Mouse (Mus musculus): ENCODE results near the gene Vgll4. TPM values are rescaled to one million over a fixed set of nuclear protein-coding genes. Genes with fewer than 3 reads are reported as not detected.

Gene Vgll4
- polyA plus RNA-seq, 1 experiment from 2014 or later: 76.8 TPM

- Histone ChIP-seq H3K4me1 (ENCODE audit: control insufficient read depth, insufficient read depth, low read length) (peaks cover 15% of the 10 kb centered on the region; the same call in 1 of the 2 replicates), H3K4me3 (ENCODE audit: low read depth, low read length) (no peak overlapping the region), H3K36me3 (ENCODE audit: control insufficient read depth, insufficient read depth, low read length) (no peaks in the 10 kb centered on the region), H3K27me3 (replicated peaks; ENCODE audit: control insufficient read depth, insufficient read depth, low read length) (no peaks in the 10 kb centered on the region), H3K27ac (replicated peaks; ENCODE audit: low read depth, low read length) (no peak overlapping the region), H3K9me3 (ENCODE audit: control insufficient read depth, low read length) (no peaks in the 10 kb centered on the region), H3K9ac (ENCODE audit: low read depth, low read length) (no peak overlapping the region), H3K4me2 (ENCODE audit: low read depth, low read length) (no peak overlapping the region)
- 67% methylated on average over 4 of the region's 4 CpGs for WGBS
- no peak for ATAC-seq (ENCODE audit: low read depth)
- no peak for DNase-seq (ENCODE audit: low spot score)
These were observed 22.1 kb upstream of the Vgll4 start for GRCm38 (mm10) chr6:114991909-114992308.

DNA sequence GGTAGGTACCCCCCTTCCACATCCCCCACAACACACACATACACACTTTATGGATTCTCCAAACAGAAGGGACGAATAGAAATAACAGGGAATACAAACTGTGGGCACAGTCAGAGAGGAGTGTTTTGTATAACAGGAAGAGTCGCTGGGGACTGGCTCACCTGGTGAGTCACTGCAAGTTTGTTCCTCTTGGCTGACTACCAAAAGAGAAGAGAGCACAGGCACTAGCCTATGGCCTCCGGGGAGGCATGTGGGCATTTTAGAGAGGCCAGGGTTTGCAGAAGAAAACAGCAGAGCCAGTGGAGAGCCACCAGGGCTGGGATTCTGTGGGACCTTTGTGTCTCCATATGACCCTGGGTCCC, 18.8 kb upstream of the Vgll4 start:
- Histone ChIP-seq H3K27ac (replicated peaks; ENCODE audit: low read depth, low read length) (peak overlapping the region; percentile 84), H3K4me1 (ENCODE audit: control insufficient read depth, insufficient read depth, low read length) (peaks cover 15% of the 10 kb centered on the region; the same call in 1 of the 2 replicates), H3K4me3 (ENCODE audit: low read depth, low read length) (no peak overlapping the region), H3K27me3 (replicated peaks; ENCODE audit: control insufficient read depth, insufficient read depth, low read length) (no peaks in the 10 kb centered on the region), H3K4me2 (ENCODE audit: low read depth, low read length) (no peak overlapping the region), H3K36me3 (ENCODE audit: control insufficient read depth, insufficient read depth, low read length) (no peaks in the 10 kb centered on the region), H3K9ac (ENCODE audit: low read depth, low read length) (no peak overlapping the region), H3K9me3 (ENCODE audit: control insufficient read depth, low read length) (no peaks in the 10 kb centered on the region)
- 53% methylated on average over 3 of the region's 3 CpGs for WGBS
- ATAC-seq (ENCODE audit: low read depth): peak; percentile 79
- DNase-seq (ENCODE audit: low spot score): peak; percentile 90

- Histone ChIP-seq H3K27me3 (replicated peaks; ENCODE audit: control insufficient read depth, insufficient read depth, low read length) (no peaks in the 10 kb centered on the region), H3K36me3 (ENCODE audit: control insufficient read depth, insufficient read depth, low read length) (no peaks in the 10 kb centered on the region), H3K4me2 (ENCODE audit: low read depth, low read length) (no peak overlapping the region), H3K9ac (ENCODE audit: low read depth, low read length) (no peak overlapping the region), H3K9me3 (ENCODE audit: control insufficient read depth, low read length) (no peaks in the 10 kb centered on the region), H3K27ac (replicated peaks; ENCODE audit: low read depth, low read length) (peak overlapping the region; percentile 84), H3K4me1 (ENCODE audit: control insufficient read depth, insufficient read depth, low read length) (peaks cover 13% of the 10 kb centered on the region; the same call in 1 of the 2 replicates), H3K4me3 (ENCODE audit: low read depth, low read length) (no peak overlapping the region)
- peak; percentile 90 for DNase-seq (ENCODE audit: low spot score)
- ATAC-seq (ENCODE audit: low read depth): peak; percentile 91
- WGBS: 45% methylated on average over 7 of the region's 7 CpGs
These were observed 18.3 kb upstream of the Vgll4 start for GRCm38 (mm10) chr6:114987966-114988618.

DNA sequence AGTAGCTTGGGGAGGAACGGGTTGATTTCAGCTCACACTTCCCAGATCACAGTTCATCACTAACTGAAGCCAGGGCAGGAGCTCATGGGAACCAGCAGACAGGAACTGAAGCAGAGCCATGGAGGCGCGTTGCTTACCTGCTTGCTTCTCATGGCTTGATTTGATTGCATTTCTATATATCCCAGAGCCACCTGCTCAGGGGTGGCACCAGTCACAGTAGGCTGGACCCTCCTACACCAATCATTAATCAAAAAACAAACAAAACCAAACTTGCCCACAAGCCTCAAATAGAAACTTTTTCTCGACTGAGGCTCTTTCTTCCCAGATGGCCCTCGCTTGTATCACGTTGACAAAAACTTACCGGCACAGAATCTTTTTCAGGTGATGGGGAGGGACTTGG, 12.9 kb upstream of the Vgll4 start:
- Histone ChIP-seq H3K27me3 (replicated peaks; ENCODE audit: control insufficient read depth, insufficient read depth, low read length) (no peaks in the 10 kb centered on the region), H3K4me3 (ENCODE audit: low read depth, low read length) (no peak overlapping the region), H3K27ac (replicated peaks; ENCODE audit: low read depth, low read length) (no peak overlapping the region), H3K4me1 (ENCODE audit: control insufficient read depth, insufficient read depth, low read length) (no peaks in the 10 kb centered on the region; the same call in 1 of the 2 replicates), H3K36me3 (ENCODE audit: control insufficient read depth, insufficient read depth, low read length) (no peaks in the 10 kb centered on the region), H3K9ac (ENCODE audit: low read depth, low read length) (no peak overlapping the region), H3K4me2 (ENCODE audit: low read depth, low read length) (no peak overlapping the region), H3K9me3 (ENCODE audit: control insufficient read depth, low read length) (no peaks in the 10 kb centered on the region)
- 78% methylated on average over 7 of the region's 7 CpGs for WGBS
- ATAC-seq (ENCODE audit: low read depth) (no peak), DNase-seq (ENCODE audit: low spot score) (no peak)

DNA sequence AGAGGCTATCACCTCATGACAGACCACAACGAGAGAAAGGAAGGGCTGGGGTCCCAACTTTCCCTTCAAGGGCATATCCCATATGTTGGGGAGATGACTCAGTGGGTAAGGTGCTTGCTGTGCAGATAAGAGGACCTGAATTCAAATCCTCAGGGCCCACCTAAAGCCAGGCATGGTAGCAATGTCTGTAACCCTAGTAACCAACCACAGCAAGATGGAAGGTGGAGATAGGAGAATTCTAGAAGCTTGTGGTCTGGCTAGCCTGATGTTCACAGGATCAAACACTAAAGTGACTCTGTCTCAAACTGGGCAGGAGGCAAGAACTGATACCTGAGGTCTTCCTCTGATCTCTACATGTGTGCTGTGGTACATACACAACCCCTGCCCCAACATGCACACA, 9.9 kb upstream of the Vgll4 start:
- ATAC-seq (ENCODE audit: low read depth) (no peak), DNase-seq (ENCODE audit: low spot score) (no peak)
- Histone ChIP-seq H3K9ac (ENCODE audit: low read depth, low read length) (no peak overlapping the region), H3K4me3 (ENCODE audit: low read depth, low read length) (no peak overlapping the region), H3K4me2 (ENCODE audit: low read depth, low read length) (no peak overlapping the region), H3K4me1 (ENCODE audit: control insufficient read depth, insufficient read depth, low read length) (peaks cover 5% of the 10 kb centered on the region; the same call in 1 of the 2 replicates), H3K36me3 (ENCODE audit: control insufficient read depth, insufficient read depth, low read length) (no peaks in the 10 kb centered on the region), H3K27me3 (replicated peaks; ENCODE audit: control insufficient read depth, insufficient read depth, low read length) (no peaks in the 10 kb centered on the region), H3K9me3 (ENCODE audit: control insufficient read depth, low read length) (no peaks in the 10 kb centered on the region), H3K27ac (replicated peaks; ENCODE audit: low read depth, low read length) (no peak overlapping the region)
- 83% methylated on average over 1 of the region's 1 CpGs for WGBS

DNA sequence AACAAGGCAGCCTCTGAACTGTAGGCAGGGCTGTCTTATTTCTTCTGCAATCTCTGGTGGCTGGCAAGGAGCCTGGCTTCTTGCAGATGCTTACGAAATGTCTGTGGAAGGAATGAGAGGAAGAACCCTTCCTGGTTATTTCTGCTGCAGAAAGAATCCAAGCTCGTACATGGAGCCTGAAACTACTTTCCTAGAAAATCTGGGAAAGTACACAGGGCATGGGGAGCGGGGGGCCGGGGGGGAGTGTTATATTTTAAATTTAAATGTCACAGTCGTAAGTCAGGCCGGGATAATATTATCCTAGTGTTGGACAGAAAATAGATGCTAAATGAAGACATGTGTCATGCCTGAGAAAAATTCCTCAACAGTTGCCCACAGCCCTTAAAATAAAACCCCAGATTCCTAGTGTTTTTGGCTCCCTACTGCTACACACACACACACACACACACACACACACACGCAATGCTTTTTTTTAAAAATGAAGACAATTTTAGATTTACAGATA, 7.2 kb upstream of the Vgll4 start:
- Histone ChIP-seq H3K9me3 (ENCODE audit: control insufficient read depth, low read length) (no peaks in the 10 kb centered on the region), H3K9ac (ENCODE audit: low read depth, low read length) (no peak overlapping the region), H3K27me3 (replicated peaks; ENCODE audit: control insufficient read depth, insufficient read depth, low read length) (no peaks in the 10 kb centered on the region), H3K36me3 (ENCODE audit: control insufficient read depth, insufficient read depth, low read length) (no peaks in the 10 kb centered on the region), H3K27ac (replicated peaks; ENCODE audit: low read depth, low read length) (peak overlapping the region; percentile 36; the same call in 1 of the 2 replicates), H3K4me3 (ENCODE audit: low read depth, low read length) (no peak overlapping the region), H3K4me1 (ENCODE audit: control insufficient read depth, insufficient read depth, low read length) (peaks cover 5% of the 10 kb centered on the region; the same call in 1 of the 2 replicates), H3K4me2 (ENCODE audit: low read depth, low read length) (no peak overlapping the region)
- ATAC-seq (ENCODE audit: low read depth) (no peak), DNase-seq (ENCODE audit: low spot score) (peak; percentile 86)
- WGBS: 55% methylated on average over 7 of the region's 7 CpGs

GRCm38 (mm10) chr6:114974331-114974730, 4.5 kb upstream of the Vgll4 start:
- WGBS: 89% methylated on average over 1 of the region's 1 CpGs
- no peaks in the 10 kb centered on the region for H3K9me3 ChIP-seq (ENCODE audit: control insufficient read depth, low read length)
- DNase-seq (ENCODE audit: low spot score) (no peak), ATAC-seq (ENCODE audit: low read depth) (no peak)
- H3K9ac ChIP-seq (ENCODE audit: low read depth, low read length): no peak overlapping the region
- no peak overlapping the region for H3K27ac ChIP-seq (replicated peaks; ENCODE audit: low read depth, low read length)
- H3K4me2 ChIP-seq (ENCODE audit: low read depth, low read length): no peak overlapping the region
- no peaks in the 10 kb centered on the region for H3K36me3 ChIP-seq (ENCODE audit: control insufficient read depth, insufficient read depth, low read length)
- no peaks in the 10 kb centered on the region for H3K27me3 ChIP-seq (replicated peaks; ENCODE audit: control insufficient read depth, insufficient read depth, low read length)
- H3K4me3 ChIP-seq (ENCODE audit: low read depth, low read length): no peak overlapping the region
- peaks cover 10% of the 10 kb centered on the region; the same call in 1 of the 2 replicates for H3K4me1 ChIP-seq (ENCODE audit: control insufficient read depth, insufficient read depth, low read length)

- no peaks in the 10 kb centered on the region for H3K27me3 ChIP-seq (replicated peaks; ENCODE audit: control insufficient read depth, insufficient read depth, low read length)
- no peaks in the 10 kb centered on the region for H3K36me3 ChIP-seq (ENCODE audit: control insufficient read depth, insufficient read depth, low read length)
- peaks cover 10% of the 10 kb centered on the region; the same call in 1 of the 2 replicates for H3K4me1 ChIP-seq (ENCODE audit: control insufficient read depth, insufficient read depth, low read length)
- H3K9ac ChIP-seq (ENCODE audit: low read depth, low read length): no peak overlapping the region
- 79% methylated on average over 1 of the region's 1 CpGs for WGBS
- no peak overlapping the region for H3K4me2 ChIP-seq (ENCODE audit: low read depth, low read length)
- H3K27ac ChIP-seq (replicated peaks; ENCODE audit: low read depth, low read length): no peak overlapping the region
- no peaks in the 10 kb centered on the region for H3K9me3 ChIP-seq (ENCODE audit: control insufficient read depth, low read length)
- DNase-seq (ENCODE audit: low spot score): no peak
- H3K4me3 ChIP-seq (ENCODE audit: low read depth, low read length): no peak overlapping the region
- no peak for ATAC-seq (ENCODE audit: low read depth)
These were observed 3.2 kb upstream of the Vgll4 start for GRCm38 (mm10) chr6:114972988-114973387.

GRCm38 (mm10) chr6:114970895-114971294, 1.1 kb upstream of the Vgll4 start:
- ATAC-seq (ENCODE audit: low read depth) (no peak), DNase-seq (ENCODE audit: low spot score) (no peak)
- H3K4me1 ChIP-seq (ENCODE audit: control insufficient read depth, insufficient read depth, low read length): peaks cover 15% of the 10 kb centered on the region; the same call in 1 of the 2 replicates
- H3K36me3 ChIP-seq (ENCODE audit: control insufficient read depth, insufficient read depth, low read length): no peaks in the 10 kb centered on the region
- no peak overlapping the region for H3K9ac ChIP-seq (ENCODE audit: low read depth, low read length)
- H3K27me3 ChIP-seq (replicated peaks; ENCODE audit: control insufficient read depth, insufficient read depth, low read length): peaks cover 3% of the 10 kb centered on the region; the same call in 1 of the 2 replicates
- H3K9me3 ChIP-seq (ENCODE audit: control insufficient read depth, low read length): no peaks in the 10 kb centered on the region
- no peak overlapping the region for H3K27ac ChIP-seq (replicated peaks; ENCODE audit: low read depth, low read length)
- H3K4me3 ChIP-seq (ENCODE audit: low read depth, low read length): no peak overlapping the region
- 72% methylated on average over 5 of the region's 5 CpGs for WGBS
- no peak overlapping the region for H3K4me2 ChIP-seq (ENCODE audit: low read depth, low read length)
